28 mouse cellular contexts compared by ENCODE assay signal in genomic region chr12:111518391-111518790, GRCm38 (mm10). TPM values are rescaled to one million over a fixed set of nuclear protein-coding genes. Genes with fewer than 3 reads are reported as not detected.
DNase-seq lines count a peak whose midpoint lies in the region; ATAC-seq and TF ChIP-seq lines count a peak whose summit lies in the region.
"Had no signal": no experiment of that assay in that cellular context is flagged by ENCODE, and none has a peak within 500 bp of the region (broad histone marks: within the 10 kb centered on the region; RNA-seq: fewer than 3 reads in every experiment).

No protein-coding gene starts in this region.

- no peaks in the 10 kb centered on the region for H3K9me3 ChIP-seq in lung, embryonic 14.5 days (ENCODE audit: low read depth, low read length)
- no peaks in the 10 kb centered on the region; the same call in 1 of the 2 replicates for H3K9me3 ChIP-seq in liver, embryonic 16.5 days (replicated peaks; ENCODE audit: control insufficient read depth, low read length)
- H3K9me3 ChIP-seq in hindbrain, embryonic 12.5 days (replicated peaks): peaks cover 13% of the 10 kb centered on the region; the same call in 1 of the 2 replicates
- H3K9me3 ChIP-seq: limb, embryonic 15.5 days; megakaryocyte, embryonic 14.5 days had no signal

- no peak overlapping the region for H3K4me2 ChIP-seq in lung, embryonic 14.5 days
- peak overlapping the region; percentile 48 for H3K4me2 ChIP-seq in liver, embryonic 16.5 days (ENCODE audit: low read depth, low read length)
- no peak overlapping the region for H3K4me2 ChIP-seq in hindbrain, embryonic 12.5 days (replicated peaks)
- H3K4me2 ChIP-seq: embryonic facial prominence, embryonic 13.5 days; heart, embryonic 12.5 days; limb, embryonic 15.5 days had no signal

- peak overlapping the region; percentile 24; the same call in 1 of the 2 replicates for H3K27ac ChIP-seq in lung, embryonic 14.5 days (ENCODE audit: low read depth)
- H3K27ac ChIP-seq in bone marrow, adult 2 months (ENCODE audit: control insufficient read depth, insufficient read depth, low read depth, low read length, poor library complexity): peak overlapping the region; percentile 90
- H3K27ac ChIP-seq in liver, adult 2 months (replicated peaks; ENCODE audit: insufficient read depth, low read depth, low read length): peak overlapping the region; percentile 26; the same call in 1 of the 2 replicates
- peak overlapping the region; percentile 97 for H3K27ac ChIP-seq in liver, embryonic 16.5 days (ENCODE audit: low read length)
- no peak overlapping the region for H3K27ac ChIP-seq in hindbrain, embryonic 12.5 days
- H3K27ac ChIP-seq: embryonic facial prominence, embryonic 13.5 days; limb, embryonic 15.5 days had no signal

- no peak overlapping the region for H3K4me3 ChIP-seq in lung, embryonic 14.5 days (ENCODE audit: low read depth, low read length)
- no peak overlapping the region for H3K4me3 ChIP-seq in lung, adult 2 months (replicated peaks; ENCODE audit: extremely low read depth, low read depth, low read length)
- no peak overlapping the region for H3K4me3 ChIP-seq in bone marrow, adult 2 months (replicated peaks; ENCODE audit: control insufficient read depth, low read depth, low read length)
- H3K4me3 ChIP-seq in liver, adult 2 months (ENCODE audit: insufficient read depth, low read depth, low read length): no peak overlapping the region
- peak overlapping the region; percentile 37 for H3K4me3 ChIP-seq in liver, embryonic 16.5 days (ENCODE audit: low read depth, low read length)
- H3K4me3 ChIP-seq in hindbrain, embryonic 12.5 days: no peak overlapping the region
- H3K4me3 ChIP-seq: embryonic facial prominence, embryonic 13.5 days; heart, embryonic 12.5 days; limb, embryonic 15.5 days; megakaryocyte, embryonic 14.5 days had no signal

- no peak for TF ChIP-seq CTCF in lung, embryonic 14.5 days (IDR thresholded peaks at IDR 0.05; ENCODE audit: low read depth)
- no peak for TF ChIP-seq CTCF in lung, adult 2 months (IDR thresholded peaks at IDR 0.05; ENCODE audit: insufficient read depth, low read length)
- no peak for TF ChIP-seq CTCF in bone marrow, adult 2 months (IDR thresholded peaks at IDR 0.05; ENCODE audit: control insufficient read depth, insufficient read depth, low read length)
- no peak for TF ChIP-seq CTCF in liver, adult 2 months (IDR thresholded peaks at IDR 0.05; ENCODE audit: low read depth, low read length)

- H3K27me3 ChIP-seq in lung, embryonic 14.5 days (ENCODE audit: insufficient read depth, low read length): no peaks in the 10 kb centered on the region
- no peaks in the 10 kb centered on the region for H3K27me3 ChIP-seq in liver, adult 2 months (ENCODE audit: control insufficient read depth, insufficient read depth, low read length)
- H3K27me3 ChIP-seq in liver, embryonic 16.5 days (ENCODE audit: control insufficient read depth, insufficient read depth, low read depth, low read length): no peaks in the 10 kb centered on the region
- no peaks in the 10 kb centered on the region for H3K27me3 ChIP-seq in hindbrain, embryonic 12.5 days
- H3K27me3 ChIP-seq: embryonic facial prominence, embryonic 13.5 days; limb, embryonic 15.5 days; Patski had no signal

- no peak for TF ChIP-seq POLR2A in lung, adult 2 months (IDR thresholded peaks at IDR 0.05; ENCODE audit: borderline replicate concordance, extremely low read depth, low read depth, low read length)
- TF ChIP-seq POLR2A in bone marrow, adult 2 months (IDR thresholded peaks at IDR 0.05; ENCODE audit: borderline replicate concordance, control insufficient read depth, low read depth, low read length): no peak
- no peak for TF ChIP-seq POLR2A in liver, adult 2 months (IDR thresholded peaks at IDR 0.05; ENCODE audit: extremely low read depth, insufficient read depth, low read length)

- no peaks in the 10 kb centered on the region for H3K4me1 ChIP-seq in lung, embryonic 14.5 days (ENCODE audit: insufficient read depth)
- peaks cover 3% of the 10 kb centered on the region for H3K4me1 ChIP-seq in lung, adult 2 months (ENCODE audit: control insufficient read depth, insufficient read depth, low read length)
- H3K4me1 ChIP-seq in bone marrow, adult 2 months (ENCODE audit: control insufficient read depth, insufficient read depth, low read length): peaks cover 1% of the 10 kb centered on the region; the same call in 1 of the 2 replicates
- peaks cover 16% of the 10 kb centered on the region for H3K4me1 ChIP-seq in liver, adult 2 months (ENCODE audit: control insufficient read depth, insufficient read depth, low read length)
- peaks cover 52% of the 10 kb centered on the region for H3K4me1 ChIP-seq in liver, embryonic 16.5 days (ENCODE audit: control insufficient read depth, low read depth, low read length)
- 0 out of 2 replicates have a peak, but pooled peaks cover 2% of the 10 kb centered on the region for H3K4me1 ChIP-seq in hindbrain, embryonic 12.5 days
- H3K4me1 ChIP-seq: embryonic facial prominence, embryonic 13.5 days; heart, embryonic 12.5 days; limb, embryonic 15.5 days had no signal

- no peaks in the 10 kb centered on the region for H3K79me2 ChIP-seq in liver, adult 2 months (ENCODE audit: control insufficient read depth, insufficient read depth, low read length)

- no peaks in the 10 kb centered on the region for H3K36me3 ChIP-seq in lung, embryonic 14.5 days (ENCODE audit: insufficient read depth)
- no peaks in the 10 kb centered on the region for H3K36me3 ChIP-seq in liver, adult 2 months (ENCODE audit: control insufficient read depth, insufficient read depth, low read length)
- no peaks in the 10 kb centered on the region for H3K36me3 ChIP-seq in liver, embryonic 16.5 days (ENCODE audit: control insufficient read depth, insufficient read depth)
- no peaks in the 10 kb centered on the region for H3K36me3 ChIP-seq in hindbrain, embryonic 12.5 days
- H3K36me3 ChIP-seq: embryonic facial prominence, embryonic 13.5 days; heart, embryonic 12.5 days; limb, embryonic 15.5 days had no signal

- no peak for DNase-seq in lung, embryonic 14.5 days
- no peak for DNase-seq in lung, adult 2 months
- no peak for DNase-seq in liver, adult 2 months (ENCODE audit: extremely low read depth, low read depth, low spot score)
- DNase-seq in layer of hippocampus, adult 11-12 months (ENCODE audit: low spot score): no peak
- no peak for DNase-seq in kidney, postnatal 25 days
- DNase-seq: cerebellum, adult 2 months; cerebellum, postnatal 36 days; embryo, embryonic 11 days; gastrocnemius, postnatal 10 days; heart, adult 11 months; heart, postnatal 14 days; kidney, adult 9 months; kidney, postnatal 14 days; layer of hippocampus, adult 9-11 months; midbrain, embryonic 14.5 days; thymus, adult 2 months; thymus, postnatal 4 days had no signal

- WGBS in lung, embryonic 14.5 days: 73% methylated on average over 9 of the region's 9 CpGs
- WGBS in lung, adult 2 months: 77% methylated on average over 9 of the region's 9 CpGs
- 81% methylated on average over 9 of the region's 9 CpGs for WGBS in bone marrow, adult 2 months
- 52% methylated on average over 9 of the region's 9 CpGs for WGBS in liver, adult 2 months
- WGBS in liver, embryonic 16.5 days (ENCODE audit: insufficient replicate concordance): 56% methylated on average over 9 of the region's 9 CpGs
- WGBS in hindbrain, embryonic 12.5 days: 92% methylated on average over 9 of the region's 9 CpGs

- H3K9ac ChIP-seq in lung, embryonic 14.5 days: no peak overlapping the region
- no peak overlapping the region for H3K9ac ChIP-seq in liver, adult 2 months (ENCODE audit: low read depth, low read length)
- H3K9ac ChIP-seq in liver, embryonic 16.5 days (ENCODE audit: low read depth, low read length): peak overlapping the region; percentile 67
- H3K9ac ChIP-seq in hindbrain, embryonic 12.5 days: no peak overlapping the region
- H3K9ac ChIP-seq: embryonic facial prominence, embryonic 13.5 days; heart, embryonic 12.5 days; limb, embryonic 15.5 days had no signal

- no peak for ATAC-seq in lung, embryonic 14.5 days (ENCODE audit: insufficient read depth)
- ATAC-seq in liver, embryonic 16.5 days (ENCODE audit: low read depth): peak; percentile 57
- no peak for ATAC-seq in hindbrain, embryonic 12.5 days (ENCODE audit: low FRiP score)
- ATAC-seq: CD4-positive, CD25-positive, alpha-beta regulatory T cell, adult 4 months; forebrain, embryonic 16.5 days; Patski had no signal

RNA-seq across cellular contexts. Expression of gene Eif5, which starts 19.4 kb away (rescaled TPM):
- 479 and 486 TPM in 2 replicates for polyA plus RNA-seq in lung, embryonic 14.5 days (2014; fragmentation: Nextera tagmentation; extraction: Ambion mirVana)
- polyA plus RNA-seq in lung, adult 2 months (2012; rRNA removed): 48.5 and 68.3 TPM in 2 replicates
- polyA plus RNA-seq in bone marrow, adult 2 months (2011; ENCODE audit: insufficient read depth, insufficient read length, low replicate concordance, missing spikeins): 247 and 257 TPM in 2 replicates
- total RNA-seq in liver, adult 2 months (2014; rRNA removed): 94.2 and 121 TPM in 2 replicates
- 93.7 and 96.3 TPM in 2 replicates for polyA plus RNA-seq in liver, adult 2 months (2012; rRNA removed)
- 522 and 558 TPM in 2 replicates for polyA plus RNA-seq in liver, embryonic 16.5 days (2015; fragmentation: Nextera tagmentation; extraction: Ambion mirVana)
- 662 and 672 TPM in 2 replicates for polyA plus RNA-seq in hindbrain, embryonic 12.5 days (2016; fragmentation: Nextera tagmentation; extraction: Ambion mirVana)

RNA-seq across cellular contexts. Expression of gene Gm266, which starts 32.8 kb away (rescaled TPM):
- polyA plus RNA-seq in lung, embryonic 14.5 days (2014; fragmentation: Nextera tagmentation; extraction: Ambion mirVana): 8.1 and 10.8 TPM in 2 replicates
- 0.12 and 0.31 TPM in 2 replicates for polyA plus RNA-seq in lung, adult 2 months (2012; rRNA removed)
- polyA plus RNA-seq in bone marrow, adult 2 months (2011; ENCODE audit: insufficient read depth, insufficient read length, low replicate concordance, missing spikeins): not detected in 2 replicates
- total RNA-seq in liver, adult 2 months (2014; rRNA removed): not detected in 2 replicates
- not detected in 2 replicates for polyA plus RNA-seq in liver, adult 2 months (2012; rRNA removed)
- 0.46 and 0.52 TPM in 2 replicates for polyA plus RNA-seq in liver, embryonic 16.5 days (2015; fragmentation: Nextera tagmentation; extraction: Ambion mirVana)
- 9.4 and 14.3 TPM in 2 replicates for polyA plus RNA-seq in hindbrain, embryonic 12.5 days (2016; fragmentation: Nextera tagmentation; extraction: Ambion mirVana)
- total RNA-seq: adrenal gland, adult 18-20 months had no signal
- polyA plus RNA-seq: CD4-positive, CD25-positive, alpha-beta regulatory T cell, adult 4 months had no signal

RNA-seq across cellular contexts. Expression of gene Mark3, which starts 55.9 kb away (rescaled TPM):
- 57.3 and 62.0 TPM in 2 replicates for polyA plus RNA-seq in lung, embryonic 14.5 days (2014; fragmentation: Nextera tagmentation; extraction: Ambion mirVana)
- 26.4 and 27.7 TPM in 2 replicates for polyA plus RNA-seq in lung, adult 2 months (2012; rRNA removed)
- 49.3 and 54.0 TPM in 2 replicates for polyA plus RNA-seq in bone marrow, adult 2 months (2011; ENCODE audit: insufficient read depth, insufficient read length, low replicate concordance, missing spikeins)
- 26.4 and 30.9 TPM in 2 replicates for total RNA-seq in liver, adult 2 months (2014; rRNA removed)
- 14.3 and 15.9 TPM in 2 replicates for polyA plus RNA-seq in liver, adult 2 months (2012; rRNA removed)
- polyA plus RNA-seq in liver, embryonic 16.5 days (2015; fragmentation: Nextera tagmentation; extraction: Ambion mirVana): 7.0 and 9.2 TPM in 2 replicates
- polyA plus RNA-seq in hindbrain, embryonic 12.5 days (2016; fragmentation: Nextera tagmentation; extraction: Ambion mirVana): 80.7 and 82.0 TPM in 2 replicates
